Mouse (Mus musculus) lung, adult 2 months (tissue): Measurements from ENCODE around the gene Gfra1.

Experiments
- CTCF ChIP-seq: fragments of 200-500 bp; IDR thresholded peaks from 2 replicates; pipeline ENCODE4 v1.5.1; 2011; ENCODE audit warnings: mild to moderate bottlenecking, low read length, control low read depth; ENCODE audit not compliant: insufficient read depth
- POLR2A ChIP-seq: fragments of 200-500 bp; IDR thresholded peaks from 2 replicates; pipeline ENCODE4 v1.6.1; 2011; ENCODE audit warnings: low read depth, mild to moderate bottlenecking, control low read depth, low read length, borderline replicate concordance; ENCODE audit errors: extremely low read depth

DNA sequence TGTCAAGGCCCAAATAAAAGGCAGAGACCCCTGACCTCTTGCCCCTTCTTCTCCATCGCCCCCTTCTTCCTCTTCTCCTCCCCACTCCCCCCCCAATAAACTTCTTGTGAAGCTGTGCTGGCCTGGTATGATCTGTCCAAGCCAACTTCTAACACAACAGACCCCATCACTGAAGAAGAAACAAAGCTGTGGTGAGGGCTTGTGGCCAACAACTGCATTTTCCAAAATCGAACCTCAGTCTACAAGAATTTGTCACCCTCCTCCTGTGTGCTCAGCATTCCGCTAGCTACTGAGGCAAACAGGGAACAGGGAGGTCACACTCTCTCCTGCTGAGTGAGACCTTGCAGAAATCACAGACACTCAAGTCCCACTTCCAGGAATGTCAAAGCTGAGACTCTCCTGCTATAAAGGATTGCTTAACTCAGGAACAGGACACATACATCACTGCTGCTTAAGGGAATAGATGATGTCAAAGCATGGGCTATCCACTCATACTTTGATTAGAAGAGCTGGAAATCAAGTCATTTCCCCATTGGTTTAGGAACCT, 43.8 kb upstream of the Gfra1 start:
- no peak for TF ChIP-seq CTCF
- TF ChIP-seq POLR2A = no peak
